Mouse (Mus musculus) embryonic facial prominence, embryonic 12.5 days (tissue): ENCODE measurements around the gene 0610012G03Rik. TPM values are rescaled to one million over a fixed set of nuclear protein-coding genes. Genes with fewer than 3 reads are reported as not detected.

Source experiments
- ATAC-seq: fragments of 200-750 bp; cut with Nextera tagmentation; 2 replicates; pipeline ENCODE4 v1.8.0; 2017; ENCODE audit not compliant: insufficient number of reproducible peaks, insufficient read depth, low FRiP score, low TSS enrichment
- H3K27ac ChIP-seq: fragments of 300-500 bp; sonication (generic); 2 replicates; pipeline ENCODE4 v1.5.1; 2016; ENCODE audit warnings: mild to moderate bottlenecking
- H3K27me3 ChIP-seq: fragments of 300-500 bp; sonication (generic); 2 replicates; pipeline ENCODE4 v1.6.1; 2016; ENCODE audit warnings: mild to moderate bottlenecking, moderate library complexity
- H3K36me3 ChIP-seq: fragments of 300-500 bp; sonication (generic); 2 replicates; pipeline ENCODE4 v1.6.1; 2016; ENCODE audit warnings: mild to moderate bottlenecking
- H3K4me1 ChIP-seq: fragments of 300-500 bp; sonication (generic); 2 replicates; pipeline ENCODE4 v1.6.1; 2016
- H3K4me2 ChIP-seq: fragments of 300-500 bp; sonication (generic); replicated peaks from 2 replicates; pipeline ENCODE4 v1.6.1; 2016; ENCODE audit warnings: mild to moderate bottlenecking, moderate library complexity
- H3K4me3 ChIP-seq: fragments of 300-500 bp; sonication (generic); 2 replicates; pipeline ENCODE4 v1.5.1; 2016; ENCODE audit warnings: mild to moderate bottlenecking
- H3K9ac ChIP-seq: fragments of 300-500 bp; sonication (generic); 2 replicates; pipeline ENCODE4 v1.6.1; 2016; ENCODE audit warnings: mild to moderate bottlenecking, moderate library complexity
- H3K9me3 ChIP-seq: fragments of 300-500 bp; sonication (generic); 2 replicates; pipeline ENCODE4 v1.6.1; 2016; ENCODE audit warnings: mild to moderate bottlenecking, moderate library complexity
- WGBS: fragments of 180-500 bp; shearing (Covaris S2); methylation state at CpG from one replicate; pipeline ENCODE4 v1.1.7; 2016; 5-methylcytosine and 5-hydroxymethylcytosine counted together
- microRNA-seq: library from miRNA; unstranded; fragments of <30 nt; microRNA quantifications from one replicate; pipeline ENCODE4, GENCODE M21; 2017
- polyA plus RNA-seq: library from polyadenylated mRNA; unstranded; fragments of >200 nt; fragmentation: Nextera tagmentation; extraction: Ambion mirVana; gene quantifications from 2 replicates; pipeline ENCODE4 v1.2.1, GENCODE M21; 2016

The 0610012G03Rik gene
- polyA plus RNA-seq, 1 experiment from 2014 or later: 85.2 TPM

DNA sequence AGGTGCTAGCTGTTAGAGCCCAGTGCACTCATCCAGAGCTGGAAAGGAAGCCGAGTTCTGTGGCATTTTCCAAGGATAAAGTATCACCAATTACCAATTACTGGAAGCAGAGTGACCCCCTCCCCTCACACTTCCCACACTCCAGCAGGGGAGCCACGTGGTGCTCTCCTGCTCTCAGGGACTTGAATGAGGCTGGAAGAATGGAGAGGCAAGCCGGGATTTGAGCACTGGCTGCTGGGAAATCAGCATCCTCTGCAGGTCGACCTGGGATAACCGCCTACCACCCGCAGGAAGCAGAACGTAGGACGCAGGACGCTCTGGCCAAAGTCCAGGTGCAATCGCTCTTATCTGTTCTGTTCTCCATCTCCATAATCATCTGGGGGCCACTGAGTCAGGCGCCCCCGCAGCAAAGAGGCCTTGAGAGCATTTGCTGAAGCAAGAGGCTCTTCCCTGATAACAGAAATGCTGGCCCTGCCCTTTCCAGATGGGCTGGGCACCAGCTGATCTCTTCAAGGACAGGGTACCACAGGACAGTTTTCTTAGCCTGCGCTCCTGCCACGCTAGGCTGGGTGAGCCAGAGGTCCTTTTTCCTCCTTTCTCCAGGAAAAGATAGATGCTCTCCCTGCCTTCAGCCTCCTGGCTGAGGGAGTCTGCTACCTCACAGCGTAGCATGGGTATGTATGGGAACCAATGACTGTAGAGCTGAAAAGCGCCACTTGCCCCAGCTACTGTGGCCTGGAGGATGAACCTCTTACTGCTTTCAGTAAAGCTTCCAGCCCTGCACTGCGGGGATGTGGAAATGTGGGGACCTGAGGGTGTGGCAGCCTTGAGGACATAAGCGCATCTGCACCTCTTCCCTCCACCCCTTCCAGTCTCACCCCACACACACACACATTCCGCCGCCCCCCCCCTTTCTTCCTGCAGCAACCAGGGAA lies 42.1 kb downstream of the 0610012G03Rik start:
- 33% methylated on average over 19 of the region's 20 CpGs for WGBS
- Histone ChIP-seq H3K9ac (no peak overlapping the region), H3K36me3 (no peaks in the 10 kb centered on the region), H3K4me2 (peak overlapping the region; percentile 46), H3K27me3 (0 out of 2 replicates have a peak, but pooled peaks cover 3% of the 10 kb centered on the region), H3K4me1 (peaks cover 15% of the 10 kb centered on the region; the same call in 1 of the 2 replicates), H3K27ac (no peak overlapping the region), H3K4me3 (0 out of 2 replicates have a peak overlapping the region, but pooled peaks have one; percentile 19), H3K9me3 (no peaks in the 10 kb centered on the region)
- no peak for ATAC-seq

GRCm38 (mm10) chr16:31905331-31905730 lies 43.0 kb downstream of the 0610012G03Rik start:
- no peak overlapping the region for H3K27ac ChIP-seq
- no peak overlapping the region for H3K4me3 ChIP-seq
- H3K4me1 ChIP-seq: peaks cover 15% of the 10 kb centered on the region; the same call in 1 of the 2 replicates
- H3K4me2 ChIP-seq: no peak overlapping the region
- 0 out of 2 replicates have a peak, but pooled peaks cover 3% of the 10 kb centered on the region for H3K27me3 ChIP-seq
- no peaks in the 10 kb centered on the region for H3K36me3 ChIP-seq
- H3K9me3 ChIP-seq: no peaks in the 10 kb centered on the region; the same call in 1 of the 2 replicates
- no peak overlapping the region for H3K9ac ChIP-seq
- 72% methylated on average over 4 of the region's 4 CpGs for WGBS
- no peak for ATAC-seq

DNA sequence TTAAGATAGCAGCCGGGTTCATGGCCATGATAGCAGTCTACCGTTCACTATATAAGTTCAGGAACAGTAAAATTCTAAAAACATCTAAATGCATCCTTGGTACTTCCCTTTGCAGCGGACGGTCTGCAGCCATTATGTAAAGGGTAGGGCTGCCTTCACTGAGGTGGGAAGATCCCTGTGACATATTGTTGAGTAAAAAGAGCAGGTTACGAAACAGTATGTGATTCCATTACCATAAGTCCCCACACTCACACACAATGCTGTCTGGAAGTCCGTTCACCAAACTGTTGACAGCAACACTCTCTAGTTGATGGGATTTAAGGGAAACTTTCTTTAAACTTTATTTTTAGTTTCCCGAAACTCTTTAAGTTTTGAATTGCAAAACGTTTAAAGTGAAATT lies 45.1 kb downstream of the 0610012G03Rik start:
- 0 out of 2 replicates have a peak, but pooled peaks cover under 1% of the 10 kb centered on the region for H3K27me3 ChIP-seq
- no peak for ATAC-seq
- peaks cover 15% of the 10 kb centered on the region; the same call in 1 of the 2 replicates for H3K4me1 ChIP-seq
- H3K9me3 ChIP-seq: no peaks in the 10 kb centered on the region; the same call in 1 of the 2 replicates
- 90% methylated on average over 8 of the region's 8 CpGs for WGBS
- no peak overlapping the region for H3K4me2 ChIP-seq
- no peaks in the 10 kb centered on the region for H3K36me3 ChIP-seq
- H3K9ac ChIP-seq: no peak overlapping the region
- H3K27ac ChIP-seq: no peak overlapping the region
- H3K4me3 ChIP-seq: no peak overlapping the region

GRCm38 (mm10) chr16:31901886-31902285 lies 46.4 kb downstream of the 0610012G03Rik start:
- ATAC-seq: no peak
- Histone ChIP-seq H3K4me3 (no peak overlapping the region), H3K4me2 (no peak overlapping the region), H3K9me3 (no peaks in the 10 kb centered on the region; the same call in 1 of the 2 replicates), H3K27me3 (no peaks in the 10 kb centered on the region), H3K36me3 (no peaks in the 10 kb centered on the region), H3K4me1 (peaks cover 22% of the 10 kb centered on the region; the same call in 1 of the 2 replicates), H3K9ac (no peak overlapping the region), H3K27ac (no peak overlapping the region)
- 79% methylated on average over 1 of the region's 1 CpGs for WGBS

- H3K9ac ChIP-seq: no peak overlapping the region
- H3K9me3 ChIP-seq: no peaks in the 10 kb centered on the region; the same call in 1 of the 2 replicates
- H3K36me3 ChIP-seq: no peaks in the 10 kb centered on the region
- no peak overlapping the region for H3K4me3 ChIP-seq
- no peak overlapping the region for H3K27ac ChIP-seq
- H3K4me2 ChIP-seq: no peak overlapping the region
- no peak for ATAC-seq
- peaks cover 9% of the 10 kb centered on the region; the same call in 1 of the 2 replicates for H3K4me1 ChIP-seq
- 82% methylated on average over 18 of the region's 18 CpGs for WGBS
- H3K27me3 ChIP-seq: no peaks in the 10 kb centered on the region
Measured at GRCm38 (mm10) chr16:31898546-31899326, 49.6 kb downstream of the 0610012G03Rik start.

Small RNA genes lying within 50 kb of the gene (microRNA-seq; reads per million reads assigned to microRNA genes)
- not detected for gene Gm26269

Other genes starting within 250 kb of the 0610012G03Rik start
- 0.28 and 0.56 TPM in 2 replicates for gene Meltf, start 69.7 kb downstream of the 0610012G03Rik start, polyA plus RNA-seq
- gene Pigz, start 14.6 kb downstream of the 0610012G03Rik start, polyA plus RNA-seq: 1.1 and 1.6 TPM in 2 replicates
- gene Ncbp2, start within 50 bp of the 0610012G03Rik start, polyA plus RNA-seq: 146 and 150 TPM in 2 replicates
- gene Senp5, start 54.8 kb upstream of the 0610012G03Rik start, polyA plus RNA-seq: 22.2 and 23.1 TPM in 2 replicates
- 39.1 and 39.2 TPM in 2 replicates for gene Pak2, start 130.8 kb upstream of the 0610012G03Rik start, polyA plus RNA-seq
- gene Pigx, start 151.2 kb upstream of the 0610012G03Rik start, polyA plus RNA-seq: 138 and 141 TPM in 2 replicates
- 29.7 and 32.7 TPM in 2 replicates for gene Cep19, start 151.3 kb upstream of the 0610012G03Rik start, polyA plus RNA-seq
- 9.9 and 11.1 TPM in 2 replicates for gene Nrros, start 217.1 kb upstream of the 0610012G03Rik start, polyA plus RNA-seq
- 0.22 and 0.31 TPM in 2 replicates for gene Bex6, start 231.3 kb upstream of the 0610012G03Rik start, polyA plus RNA-seq